Mouse (Mus musculus) heart, adult 8-10 months (tissue): ENCODE data around the gene Sptbn2. TPM values are rescaled to one million over a fixed set of nuclear protein-coding genes. Genes with fewer than 3 reads are reported as not detected.
A peak's percentile ranks its signal among the peaks of the same experiment; 100 is the strongest.

ENCODE experiments used
- DNase-seq: peaks from one replicate; pipeline ENCODE4 v3.0.0; 2022; ENCODE audit warnings: low spot score
- total RNA-seq, 4 experiments: library from RNA; stranded (reverse); gene quantifications; 2 replicates each; pipeline ENCODE4 v1.2.4; 2022

The Sptbn2 gene
- total RNA-seq, 4 experiments from 2014 or later: 0.22 to 0.91 (median 0.50) TPM

GRCm38 (mm10) chr19:4772785-4773184, 61.8 kb downstream of the Sptbn2 start:
- no peak for DNase-seq

GRCm38 (mm10) chr19:4782891-4783290, 71.9 kb downstream of the Sptbn2 start:
- no peak for DNase-seq

- DNase-seq: no peak
These were observed 74.2 kb downstream of the Sptbn2 start for GRCm38 (mm10) chr19:4785206-4785605.

- DNase-seq: no peak
These were observed 75.3 kb downstream of the Sptbn2 start for GRCm38 (mm10) chr19:4786313-4786712.

- DNase-seq: no peak
These were observed 82.4 kb downstream of the Sptbn2 start for GRCm38 (mm10) chr19:4793281-4793830.

- peak; percentile 100 for DNase-seq
These were observed 83.0 kb downstream of the Sptbn2 start, which contains the start of gene Rbm4 for GRCm38 (mm10) chr19:4793831-4794422. Gene Rbm4, minus strand, starts transcription at chr19:4793901.

GRCm38 (mm10) chr19:4795929-4796328, 85.0 kb downstream of the Sptbn2 start:
- DNase-seq: no peak

- no peak for DNase-seq
These were observed 86.9 kb downstream of the Sptbn2 start for GRCm38 (mm10) chr19:4797846-4798245.

GRCm38 (mm10) chr19:4799083-4799482, 88.1 kb downstream of the Sptbn2 start:
- no peak for DNase-seq

Other genes with a start within 250 kb of the Sptbn2 start
- gene Syt12, start 233.7 kb upstream of the Sptbn2 start, total RNA-seq: 10 to 100 TPM in 1 of 4 experiments, 1 to 10 TPM in 3; 4.2 to 13.5 (median 6.1) TPM
- not detected for gene 2010003K11Rik, start 212.6 kb upstream of the Sptbn2 start, total RNA-seq
- gene Pcx, start 200.7 kb upstream of the Sptbn2 start, total RNA-seq: 10 to 100 TPM; 38.8 to 58.2 (median 43.9) TPM
- 1 to 10 TPM; 5.7 to 7.8 (median 7.1) TPM for gene Lrfn4, start 95.5 kb upstream of the Sptbn2 start, total RNA-seq
- 1 to 10 TPM; 6.9 to 9.2 (median 8.0) TPM for gene Rce1, start 85.5 kb upstream of the Sptbn2 start, total RNA-seq
- not detected for gene Gm960, start 12.5 kb upstream of the Sptbn2 start, total RNA-seq
- gene Rbm4b, start 45.3 kb downstream of the Sptbn2 start, total RNA-seq: 1 to 10 TPM; 5.4 to 8.1 (median 6.3) TPM
- gene Rbm4, start 82.7 kb downstream of the Sptbn2 start, total RNA-seq: 10 to 100 TPM; 38.2 to 44.5 (median 43.4) TPM
- 10 to 100 TPM; 10.8 to 23.0 (median 16.2) TPM for gene Gm21992, start 100.4 kb downstream of the Sptbn2 start, total RNA-seq
- 10 to 100 TPM; 16.4 to 23.3 (median 17.3) TPM for gene Rbm14, start 100.5 kb downstream of the Sptbn2 start, total RNA-seq
- gene Ccs, start 128.2 kb downstream of the Sptbn2 start, total RNA-seq: 10 to 100 TPM; 22.2 to 32.1 (median 28.6) TPM
- gene Ccdc87, start 128.2 kb downstream of the Sptbn2 start, total RNA-seq: under 1 TPM in 2 of 4 experiments, not detected in 2; 0.09 to 0.14 TPM
- gene Ctsf, start 144.0 kb downstream of the Sptbn2 start, total RNA-seq: 10 to 100 TPM; 77.7 to 86.2 (median 81.6) TPM
- 1 to 10 TPM; 2.0 to 4.3 (median 2.6) TPM for gene Actn3, start 166.7 kb downstream of the Sptbn2 start, total RNA-seq
- gene Zdhhc24, start 167.5 kb downstream of the Sptbn2 start, total RNA-seq: 1 to 10 TPM; 2.8 to 4.2 (median 3.4) TPM
- 1 to 10 TPM; 2.6 to 3.2 (median 2.9) TPM for gene Bbs1, start 195.5 kb downstream of the Sptbn2 start, total RNA-seq
- gene Dpp3, start 217.1 kb downstream of the Sptbn2 start, total RNA-seq: 10 to 100 TPM; 17.0 to 20.0 (median 18.3) TPM
- gene Peli3, start 232.0 kb downstream of the Sptbn2 start, total RNA-seq: 1 to 10 TPM; 3.8 to 7.6 (median 5.2) TPM